Mouse (Mus musculus) small intestine, adult 2 months (tissue): ENCODE results near the gene Oprm1.

Source experiments
- CTCF ChIP-seq: fragments of 200-500 bp; IDR thresholded peaks from 2 replicates; pipeline ENCODE4 v1.5.1; 2012; ENCODE audit warnings: low read depth, mild to moderate bottlenecking, control low read depth, inconsistent platforms, low read length, moderate library complexity, mixed read lengths; ENCODE audit not compliant: insufficient replicate concordance, insufficient read length; ENCODE audit errors: extremely low read depth
- POLR2A ChIP-seq: fragments of 200-500 bp; IDR thresholded peaks from 2 replicates; pipeline ENCODE4 v1.6.1; 2012; ENCODE audit warnings: low read depth, mild to moderate bottlenecking, control low read depth, inconsistent platforms, low read length, moderate library complexity

DNA sequence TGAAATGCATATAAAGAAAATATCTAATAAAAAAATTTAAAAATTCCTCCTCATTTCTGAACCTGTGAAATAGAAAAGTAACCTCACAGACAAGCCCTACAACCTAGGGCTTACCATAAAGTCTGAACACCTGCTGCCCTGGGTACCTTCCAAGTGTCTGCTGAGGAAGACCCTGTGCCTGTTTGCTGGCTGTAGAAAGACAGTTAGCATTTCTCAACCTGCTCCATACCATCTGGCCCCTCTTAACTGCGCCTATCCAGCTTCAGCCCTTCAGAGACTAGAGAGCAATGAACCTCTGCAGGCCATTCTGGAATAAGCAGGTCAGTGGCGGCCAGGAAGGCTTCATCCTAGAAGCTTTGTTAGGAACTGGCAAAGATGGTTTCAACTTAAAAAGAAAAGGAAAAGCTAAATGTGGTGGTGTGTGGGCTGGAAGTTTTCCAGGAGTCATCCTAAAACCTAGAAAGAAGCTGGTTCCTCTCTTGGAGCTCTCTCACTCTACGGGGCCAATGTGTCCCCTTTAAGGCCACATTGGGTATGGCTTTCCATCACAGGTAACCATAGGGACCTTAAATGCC, 143.6 kb downstream of the Oprm1 start:
- TF ChIP-seq POLR2A (no peak), CTCF (no peak)
